Mouse (Mus musculus) stomach, embryonic 16.5 days (tissue): Measurements from ENCODE around the gene Ltbr. TPM values are rescaled to one million over a fixed set of nuclear protein-coding genes. Genes with fewer than 3 reads are reported as not detected.

Source experiments
- ATAC-seq: fragments of 200-750 bp; cut with Nextera tagmentation; 2 replicates; pipeline ENCODE4 v1.8.0; 2017; ENCODE audit warnings: moderate number of reproducible peaks, moderate TSS enrichment; ENCODE audit not compliant: insufficient read depth, low FRiP score
- H3K27ac ChIP-seq: fragments of 300-500 bp; sonication (generic); 2 replicates; pipeline ENCODE4 v1.5.1; 2014; ENCODE audit warnings: low read length
- H3K27me3 ChIP-seq: fragments of 300-500 bp; sonication (generic); 2 replicates; pipeline ENCODE4 v1.6.1; 2014; ENCODE audit warnings: low read length, control low read depth, mixed read lengths; ENCODE audit not compliant: control insufficient read depth, insufficient read depth
- H3K36me3 ChIP-seq: fragments of 300-500 bp; sonication (generic); 2 replicates; pipeline ENCODE4 v1.6.1; 2014; ENCODE audit warnings: low read length; ENCODE audit not compliant: control insufficient read depth, insufficient read depth
- H3K4me1 ChIP-seq: fragments of 300-500 bp; sonication (generic); 2 replicates; pipeline ENCODE4 v1.6.1; 2014; ENCODE audit warnings: low read length, control low read depth, mixed read lengths; ENCODE audit not compliant: control insufficient read depth, insufficient read depth
- H3K4me2 ChIP-seq: fragments of 300-500 bp; sonication (generic); 2 replicates; pipeline ENCODE4 v1.6.1; 2014; ENCODE audit warnings: low read depth, low read length, mixed read lengths
- H3K4me3 ChIP-seq: fragments of 300-500 bp; sonication (generic); replicated peaks from 2 replicates; pipeline ENCODE4 v1.5.1; 2014; ENCODE audit warnings: mild to moderate bottlenecking, low read length
- H3K9ac ChIP-seq: fragments of 300-500 bp; sonication (generic); 2 replicates; pipeline ENCODE4 v1.6.1; 2014; ENCODE audit warnings: low read length
- H3K9me3 ChIP-seq: fragments of 300-500 bp; sonication (generic); replicated peaks from 2 replicates; pipeline ENCODE4 v1.6.1; 2016; ENCODE audit warnings: low read length, control low read depth; ENCODE audit not compliant: control insufficient read depth
- WGBS: fragments of 180-500 bp; shearing (Covaris S2); extraction: QIAGEN DNeasy Blood & Tissue Kit; methylation state at CpG from one replicate; pipeline ENCODE4 v1.1.7; 2014; 5-methylcytosine and 5-hydroxymethylcytosine counted together
- polyA plus RNA-seq: library from polyadenylated mRNA; unstranded; fragments of >200 nt; fragmentation: Nextera tagmentation; extraction: Ambion mirVana; gene quantifications from 2 replicates; pipeline ENCODE4 v1.2.1, GENCODE M21; 2015

Gene Ltbr
- polyA plus RNA-seq, 1 experiment from 2014 or later, result 69.4 TPM

DNA sequence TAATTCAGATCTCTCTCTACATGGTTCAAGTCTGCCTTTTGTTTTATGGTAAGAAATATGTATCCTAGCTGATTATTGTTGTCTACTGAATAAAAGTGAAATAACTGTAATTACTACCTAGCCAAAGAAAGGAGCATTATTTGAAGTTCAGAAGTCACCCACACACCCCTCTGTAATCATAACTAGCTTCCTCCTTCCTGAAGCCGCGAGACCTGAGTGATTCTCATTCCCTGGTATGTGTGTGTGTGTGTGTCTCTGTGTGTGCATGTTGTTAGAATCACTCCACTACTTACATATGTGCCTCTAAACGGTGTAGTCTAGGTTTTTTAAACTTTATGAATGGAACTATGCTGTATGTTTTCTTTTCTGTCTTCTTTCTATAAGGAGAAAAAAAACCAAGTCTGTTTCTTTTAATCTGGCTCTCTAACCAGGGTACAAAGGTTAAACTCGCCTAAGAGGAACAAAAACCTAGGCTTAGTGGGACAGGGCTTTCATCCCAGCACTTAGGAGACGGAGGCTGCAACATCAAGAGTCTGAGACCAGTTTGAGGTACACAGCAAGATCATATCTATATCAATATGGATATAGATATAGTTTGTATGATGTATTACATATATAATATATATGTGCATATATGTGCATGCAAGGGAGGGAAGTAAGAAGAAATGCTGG, 16.4 kb downstream of the Ltbr start:
- no peak for ATAC-seq
- Histone ChIP-seq H3K27ac (no peak overlapping the region), H3K9me3 (0 out of 2 replicates have a peak, but pooled peaks cover 3% of the 10 kb centered on the region)

DNA sequence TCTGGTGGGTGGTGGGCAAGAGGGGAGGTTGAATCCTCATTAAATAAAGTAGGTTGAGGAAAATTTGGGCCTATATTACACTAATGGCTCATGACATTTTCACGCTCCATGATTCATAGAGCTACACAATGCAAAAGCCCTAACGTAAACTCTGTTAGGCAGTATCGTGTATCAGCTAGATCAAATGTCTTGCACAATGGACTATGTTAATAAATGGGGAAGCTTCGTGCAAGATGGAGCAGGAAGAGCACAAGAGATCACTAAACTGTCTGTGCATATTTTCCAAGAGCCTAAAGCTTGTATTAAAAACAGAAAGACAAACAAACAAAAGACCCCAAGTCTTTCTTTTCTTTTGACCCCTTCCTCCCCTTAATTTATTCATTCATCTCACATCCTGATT, 19.6 kb downstream of the Ltbr start:
- WGBS, result 62% methylated on average over 4 of the region's 4 CpGs
- Histone ChIP-seq H3K4me1 (peaks cover 4% of the 10 kb centered on the region; the same call in 1 of the 2 replicates), H3K9ac (no peak overlapping the region), H3K27ac (no peak overlapping the region), H3K4me2 (no peak overlapping the region), H3K4me3 (no peak overlapping the region), H3K9me3 (0 out of 2 replicates have a peak, but pooled peaks cover 3% of the 10 kb centered on the region), H3K27me3 (no peaks in the 10 kb centered on the region), H3K36me3 (no peaks in the 10 kb centered on the region)
- no peak for ATAC-seq

More for the DNA sequence above, 16.4 kb downstream of the Ltbr start:
- Histone ChIP-seq H3K9ac (no peak overlapping the region), H3K36me3 (no peaks in the 10 kb centered on the region), H3K4me3 (no peak overlapping the region), H3K4me2 (no peak overlapping the region), H3K4me1 (0 out of 2 replicates have a peak, but pooled peaks cover 1% of the 10 kb centered on the region), H3K27me3 (no peaks in the 10 kb centered on the region)
- 60% methylated on average over 5 of the region's 5 CpGs for WGBS

DNA sequence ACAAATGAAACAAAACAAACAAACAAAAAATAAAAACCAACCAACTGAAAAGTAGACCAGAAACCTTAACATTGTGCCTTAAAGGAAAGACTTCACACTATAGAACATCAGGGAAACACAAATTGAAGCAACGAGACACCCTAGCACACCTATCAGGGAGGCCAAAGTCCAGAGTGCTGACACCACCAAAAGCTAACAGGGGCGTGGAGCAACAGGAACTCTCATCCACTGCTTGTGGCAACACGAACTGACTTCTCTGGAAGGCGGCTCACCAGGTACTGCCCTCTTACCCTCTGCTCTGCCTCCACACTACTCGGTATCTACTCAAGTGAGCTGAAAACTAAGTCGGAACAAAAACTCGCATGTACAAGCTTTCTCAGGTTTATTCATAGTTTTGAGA, 21.4 kb downstream of the Ltbr start:
- Histone ChIP-seq H3K27me3 (no peaks in the 10 kb centered on the region), H3K4me2 (no peak overlapping the region), H3K9ac (no peak overlapping the region), H3K9me3 (0 out of 2 replicates have a peak, but pooled peaks cover 3% of the 10 kb centered on the region), H3K4me3 (no peak overlapping the region), H3K27ac (no peak overlapping the region), H3K4me1 (peaks cover 11% of the 10 kb centered on the region), H3K36me3 (no peaks in the 10 kb centered on the region)
- peak; percentile 85 for ATAC-seq
- 75% methylated on average over 7 of the region's 7 CpGs for WGBS

DNA sequence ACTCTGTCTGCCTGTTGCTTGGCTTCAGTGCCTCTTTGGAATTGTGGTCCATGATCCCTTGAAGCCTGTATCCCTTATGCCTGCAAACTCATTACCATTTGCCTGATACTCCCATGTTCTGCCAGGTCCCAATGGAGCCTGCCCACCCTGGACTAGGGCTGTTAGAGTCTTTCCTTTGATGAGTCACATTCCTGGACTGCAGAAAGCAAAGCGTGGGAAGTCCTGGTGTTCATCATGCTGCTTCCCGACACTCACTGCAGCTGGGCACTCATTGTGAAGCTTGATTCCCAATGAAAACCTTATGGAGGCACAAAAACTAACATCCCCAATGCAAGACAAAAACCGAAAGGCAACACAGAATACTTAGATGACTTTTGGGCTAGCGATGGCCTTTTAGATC, 22.4 kb downstream of the Ltbr start:
- Histone ChIP-seq H3K4me3 (no peak overlapping the region), H3K27ac (no peak overlapping the region), H3K36me3 (no peaks in the 10 kb centered on the region), H3K27me3 (no peaks in the 10 kb centered on the region), H3K4me1 (peaks cover 11% of the 10 kb centered on the region), H3K4me2 (no peak overlapping the region), H3K9ac (no peak overlapping the region), H3K9me3 (0 out of 2 replicates have a peak, but pooled peaks cover 3% of the 10 kb centered on the region)
- 66% methylated on average over 4 of the region's 4 CpGs for WGBS
- no peak for ATAC-seq

DNA sequence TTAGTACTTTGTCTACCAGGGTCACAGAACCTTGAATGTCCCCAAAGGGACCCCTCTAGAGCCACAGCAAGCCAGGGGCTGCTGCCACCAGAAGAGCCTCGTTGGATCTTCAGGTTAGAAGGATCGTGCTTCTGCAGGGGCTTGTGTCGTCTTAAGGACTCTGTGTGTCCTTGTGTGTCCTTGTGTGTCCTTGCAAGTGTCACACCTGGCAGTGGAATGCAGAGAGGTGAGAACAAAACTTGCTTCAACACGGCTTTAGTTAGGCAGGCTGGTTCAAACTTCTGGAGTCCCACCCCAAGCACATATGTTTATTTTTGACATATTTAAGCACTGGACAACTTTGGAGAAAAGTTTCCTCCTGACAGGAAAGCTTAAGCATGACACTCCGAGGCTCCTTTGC, 25.0 kb downstream of the Ltbr start:
- Histone ChIP-seq H3K9ac (no peak overlapping the region), H3K27me3 (no peaks in the 10 kb centered on the region), H3K4me2 (no peak overlapping the region), H3K27ac (peak overlapping the region; percentile 68), H3K4me3 (no peak overlapping the region), H3K36me3 (no peaks in the 10 kb centered on the region), H3K4me1 (peaks cover 11% of the 10 kb centered on the region), H3K9me3 (peaks cover 3% of the 10 kb centered on the region; the same call in 1 of the 2 replicates)
- WGBS, result 51% methylated on average over 5 of the region's 5 CpGs
- no peak for ATAC-seq

DNA sequence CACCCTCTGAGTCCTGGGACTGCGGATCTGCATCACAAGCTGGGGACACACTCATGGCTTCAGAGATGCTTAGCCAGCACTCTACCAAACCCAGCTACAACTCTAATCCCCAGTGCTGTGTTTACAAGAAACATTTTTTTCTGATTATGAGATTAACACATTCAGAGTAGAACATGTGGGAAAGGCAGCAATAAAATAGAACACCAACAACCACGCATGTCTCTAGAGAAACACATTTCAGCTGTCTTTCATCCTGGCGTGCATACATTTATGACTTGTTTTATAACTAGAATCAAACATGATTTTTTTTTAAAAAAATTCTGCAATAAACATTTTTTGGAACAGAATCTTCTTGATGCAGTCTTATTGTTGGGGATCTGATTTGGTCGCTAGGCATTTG, 26.7 kb downstream of the Ltbr start:
- no peak for ATAC-seq
- Histone ChIP-seq H3K4me3 (no peak overlapping the region), H3K4me1 (peaks cover 11% of the 10 kb centered on the region), H3K27ac (no peak overlapping the region), H3K9me3 (no peaks in the 10 kb centered on the region; the same call in 1 of the 2 replicates), H3K4me2 (no peak overlapping the region), H3K27me3 (no peaks in the 10 kb centered on the region), H3K36me3 (no peaks in the 10 kb centered on the region), H3K9ac (no peak overlapping the region)
- 68% methylated on average over 4 of the region's 4 CpGs for WGBS

DNA sequence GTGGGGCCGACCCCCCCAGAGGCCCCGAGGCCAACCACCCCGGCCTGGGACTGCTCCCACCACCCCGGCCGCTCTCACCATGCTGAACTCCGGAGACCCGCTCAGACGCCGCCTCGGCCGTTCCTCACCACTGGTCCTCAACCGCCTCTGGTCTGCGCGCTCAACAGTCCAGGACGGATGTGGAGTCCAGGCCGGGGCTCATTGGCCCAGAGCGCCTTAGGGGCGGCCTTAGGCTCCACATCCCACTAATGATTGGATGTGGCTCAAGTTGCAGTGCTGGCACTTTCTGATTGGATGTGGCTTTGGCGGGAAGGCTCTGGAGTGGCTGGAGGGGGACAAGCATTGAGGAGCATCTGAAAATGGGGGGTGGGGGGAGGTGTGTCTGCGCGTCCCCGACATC, 27.8 kb downstream of the Ltbr start, which contains the start of gene Tuba3a:
TSS of gene Tuba3a (minus strand) at position 153 of the 400 bp plus-strand sequence.
- Histone ChIP-seq H3K4me3 (no peak within 1 kb of the TSS), H3K9ac (no peak within 1 kb of the TSS), H3K4me2 (no peak within 1 kb of the TSS), H3K27me3 (no peaks in the 10 kb centered on the region), H3K4me1 (peaks cover 11% of the 10 kb centered on the region), H3K36me3 (no peaks in the 10 kb centered on the region), H3K9me3 (no peaks in the 10 kb centered on the region; the same call in 1 of the 2 replicates), H3K27ac (no peak within 1 kb of the TSS)
- WGBS, result 95% methylated on average over 22 of the region's 22 CpGs
- no peak for ATAC-seq

DNA sequence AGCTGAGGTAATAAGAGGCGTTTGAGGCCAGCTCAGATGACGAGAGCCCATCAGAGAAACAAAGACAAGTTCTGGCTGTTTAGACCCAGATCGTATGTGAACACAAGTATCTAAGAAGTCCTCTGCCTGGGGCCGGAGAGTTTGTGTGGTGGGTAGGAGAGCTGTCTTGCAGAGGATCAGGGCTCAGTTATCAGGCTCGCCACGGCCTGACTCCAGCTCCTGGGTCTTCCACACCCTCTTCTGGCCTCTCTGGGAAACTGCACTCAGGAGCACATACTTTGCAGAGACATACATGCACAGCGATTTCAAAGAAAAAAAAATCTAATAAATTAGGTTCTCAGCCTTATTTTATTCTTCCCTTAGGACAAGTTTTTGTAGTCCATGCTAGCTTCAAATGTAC, 28.9 kb downstream of the Ltbr start:
- Histone ChIP-seq H3K4me1 (peaks cover 11% of the 10 kb centered on the region), H3K36me3 (no peaks in the 10 kb centered on the region), H3K9me3 (no peaks in the 10 kb centered on the region; the same call in 1 of the 2 replicates), H3K4me2 (no peak overlapping the region), H3K4me3 (no peak overlapping the region), H3K9ac (no peak overlapping the region), H3K27ac (no peak overlapping the region), H3K27me3 (no peaks in the 10 kb centered on the region)
- no peak for ATAC-seq
- WGBS, result 87% methylated on average over 7 of the region's 7 CpGs

DNA sequence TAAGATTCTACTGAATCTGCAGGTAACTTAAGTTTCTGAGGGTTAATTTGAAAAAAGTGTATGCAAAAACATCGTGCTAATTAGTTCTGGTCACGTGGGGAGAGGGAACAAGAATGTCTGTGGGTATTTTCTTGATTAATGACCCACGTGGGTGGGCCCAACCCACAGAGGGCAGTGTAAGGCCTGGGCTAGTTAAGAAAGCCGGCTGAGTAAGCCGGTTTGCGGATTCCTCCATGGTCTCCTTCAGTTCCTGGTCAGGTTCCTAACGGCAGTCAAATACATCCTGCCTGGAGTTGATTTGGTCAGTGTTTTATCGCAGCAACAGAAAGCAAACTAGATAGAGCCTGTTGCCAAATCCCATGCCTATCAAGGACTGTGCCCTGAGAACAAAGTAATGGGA, 29.4 kb downstream of the Ltbr start:
- no peaks in the 10 kb centered on the region for H3K36me3 ChIP-seq
- peaks cover 8% of the 10 kb centered on the region for H3K4me1 ChIP-seq
- H3K9me3 ChIP-seq, result no peaks in the 10 kb centered on the region; the same call in 1 of the 2 replicates
- peak; percentile 68; the same call in 1 of the 2 replicates for ATAC-seq
- H3K27ac ChIP-seq, result no peak overlapping the region
- WGBS, result 28% methylated on average over 8 of the region's 8 CpGs
- H3K4me3 ChIP-seq, result no peak overlapping the region
- no peak overlapping the region for H3K9ac ChIP-seq
- no peaks in the 10 kb centered on the region for H3K27me3 ChIP-seq
- no peak overlapping the region for H3K4me2 ChIP-seq
